Mouse (Mus musculus) urinary bladder, postnatal 36 days (tissue): ENCODE measurements at regions not wholly inside any gene's neighbourhood (a gene's known extent, or its start where the extent isn't known, plus 50 kb on each side); places are given as distances from the start of the nearest gene placed in this dataset.

Experiments used
- DNase-seq, 2 experiments: peaks; one replicate each; pipeline ENCODE4 v3.0.0; 2022; ENCODE audit warnings: low spot score in 2 of 2, mixed read lengths in 1 of 2

DNA sequence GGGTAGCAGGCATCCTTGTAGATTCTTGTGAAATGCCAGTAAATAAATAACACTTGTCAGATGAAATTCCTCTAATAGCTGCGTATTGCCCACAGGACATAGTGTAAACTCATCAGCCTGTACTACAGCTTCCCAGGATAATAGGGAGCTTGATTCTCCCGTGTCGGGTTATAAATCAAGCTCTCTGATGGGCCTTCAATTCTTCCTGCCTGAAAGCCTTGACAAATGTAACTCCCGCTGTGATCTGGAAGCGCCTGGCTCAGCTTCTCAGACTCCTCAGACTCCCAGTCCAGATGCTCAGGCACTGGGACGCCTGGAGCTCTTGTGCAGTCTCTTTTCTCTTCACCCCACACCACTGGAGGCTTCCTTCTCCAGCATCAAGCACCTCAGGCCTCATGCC is 151.3 kb downstream of the Fam76b start:
- no peak for DNase-seq

DNA sequence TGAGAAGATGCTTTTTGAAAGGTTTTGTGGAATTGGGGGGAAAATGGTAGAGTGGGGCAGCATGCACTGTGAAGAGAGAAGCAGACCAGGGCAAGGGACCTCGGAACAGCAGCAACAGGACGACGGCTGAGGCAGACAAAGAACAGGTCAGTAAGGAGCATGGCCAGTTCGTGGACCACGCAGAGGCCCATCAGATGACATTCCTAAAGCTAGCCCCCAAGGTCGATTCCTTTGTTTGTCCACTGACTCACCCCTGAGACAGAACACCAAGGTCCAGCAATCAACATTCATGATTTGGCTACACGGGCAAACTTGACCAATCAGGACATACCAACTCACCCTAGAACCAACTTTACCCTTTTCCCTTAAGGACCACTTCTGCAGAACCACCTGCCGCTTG is 160.0 kb downstream of the Fam76b start:
- DNase-seq = no peak

DNA sequence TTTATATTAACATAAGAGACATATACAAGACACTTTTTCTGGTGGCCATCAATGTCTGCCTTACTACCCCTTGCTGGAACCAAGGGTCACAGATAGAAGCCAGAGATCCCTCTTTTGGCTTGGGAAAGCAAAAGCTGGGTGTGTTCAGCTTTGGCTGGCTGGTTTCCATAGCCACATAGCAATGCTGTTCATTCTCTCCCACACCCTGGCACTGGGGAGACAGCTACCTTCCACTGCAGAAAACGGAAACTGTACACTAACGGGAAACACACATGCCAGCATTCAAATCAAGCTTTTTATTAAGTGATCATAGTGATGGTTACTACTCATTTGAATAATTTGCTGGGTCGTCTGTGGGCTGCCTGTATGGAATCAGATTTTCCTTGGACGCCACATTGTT is 161.4 kb downstream of the Fam76b start:
- DNase-seq = no peak

DNA sequence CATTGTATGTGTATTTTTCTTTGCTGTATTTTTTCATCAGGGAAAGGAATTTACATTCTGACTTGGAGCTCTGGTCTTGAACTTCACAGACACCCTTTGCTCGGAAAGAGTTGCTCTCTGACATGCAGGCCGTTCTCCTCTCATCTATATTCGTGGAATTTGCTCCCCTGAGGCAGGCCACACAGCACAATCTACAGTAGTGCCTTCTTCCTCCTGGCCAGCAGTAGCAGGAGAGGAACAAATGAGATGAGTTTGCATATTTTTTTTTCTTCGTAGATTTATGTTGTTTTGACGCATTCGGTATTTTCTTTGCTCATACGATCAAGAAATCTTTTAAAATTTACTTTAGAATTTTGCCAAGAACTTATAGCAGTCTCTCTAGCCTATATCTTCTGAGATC is 163.4 kb downstream of the Fam76b start:
- no peak for DNase-seq

DNA sequence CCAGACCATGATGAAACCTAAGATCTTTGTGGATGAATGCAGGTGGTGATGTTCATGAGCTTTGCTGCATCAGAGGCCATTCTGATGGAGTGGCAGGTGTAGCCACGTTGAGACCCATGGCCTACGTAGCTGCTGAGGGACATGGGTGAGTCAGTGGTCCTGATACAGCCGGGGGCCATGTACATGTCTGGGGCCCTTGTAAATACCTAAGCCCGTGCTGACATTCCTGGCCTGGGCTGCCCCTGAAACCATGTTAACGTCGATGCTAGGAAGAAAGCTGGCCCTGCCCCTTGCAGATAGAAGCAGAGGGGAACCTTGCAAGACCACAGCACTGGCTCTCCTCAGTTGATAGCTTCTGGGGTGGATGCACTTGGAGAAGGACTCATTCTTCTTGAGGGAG is 165.2 kb downstream of the Fam76b start:
- no peak for DNase-seq

DNA sequence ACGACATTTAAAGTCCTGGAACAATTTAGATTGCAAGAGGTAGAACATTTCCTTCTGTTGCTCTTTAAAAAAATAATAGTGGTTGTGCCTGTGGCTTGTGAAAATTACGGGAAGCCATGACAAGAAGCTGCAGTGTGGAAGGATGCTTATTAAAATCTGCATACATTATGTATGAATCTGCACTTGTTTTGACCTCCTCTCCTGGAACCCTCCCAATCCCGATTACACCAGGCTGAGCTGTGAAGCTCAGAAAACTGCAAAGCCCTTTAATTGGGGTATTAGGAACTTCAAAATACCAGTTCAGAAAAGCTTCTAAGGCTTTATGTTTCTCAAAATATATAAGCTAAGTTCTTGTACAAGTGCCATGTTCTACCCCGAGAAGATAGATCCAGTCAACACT is 171.8 kb downstream of the Fam76b start:
- no peak for DNase-seq

DNA sequence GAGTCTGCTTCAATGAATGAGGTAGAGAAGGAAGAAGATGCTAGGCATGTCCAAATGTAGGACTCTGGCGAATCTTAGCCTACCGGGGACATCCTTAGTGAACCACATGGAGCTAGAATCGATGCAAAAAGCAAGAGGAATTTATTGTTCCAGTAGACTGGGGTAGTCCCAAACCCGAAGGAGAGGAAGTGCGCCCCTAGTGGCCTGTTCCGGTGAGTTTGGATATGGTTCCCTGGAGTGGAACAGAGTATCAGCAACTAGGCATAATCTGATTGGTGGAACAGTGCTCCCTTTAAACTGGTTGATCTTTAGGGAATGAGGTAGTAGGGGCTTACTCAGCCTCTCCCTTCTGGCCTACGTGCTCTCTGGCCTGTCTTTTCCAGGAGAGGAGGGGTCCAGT is 174.0 kb downstream of the Fam76b start:
- DNase-seq = no peak

DNA sequence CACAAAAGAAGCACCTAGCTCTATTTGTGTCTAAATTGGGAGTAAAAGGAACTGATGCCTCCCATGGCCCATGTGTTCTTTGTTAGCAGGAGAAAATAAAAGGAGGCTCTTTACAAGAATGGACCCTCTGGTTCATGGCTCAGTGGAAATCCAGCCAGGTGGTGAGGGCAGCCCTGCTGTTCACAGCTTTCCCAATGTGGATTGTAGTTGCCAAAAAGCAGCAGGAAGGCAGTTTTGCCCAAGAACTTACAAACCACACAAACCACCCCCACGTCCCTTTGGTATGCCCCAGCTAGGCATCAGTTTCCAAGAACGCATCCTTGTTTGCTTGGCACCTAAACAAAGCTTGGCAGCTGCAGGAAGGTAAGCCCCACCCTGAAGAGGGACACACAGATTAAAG is 174.7 kb downstream of the Fam76b start:
- DNase-seq = no peak

DNA sequence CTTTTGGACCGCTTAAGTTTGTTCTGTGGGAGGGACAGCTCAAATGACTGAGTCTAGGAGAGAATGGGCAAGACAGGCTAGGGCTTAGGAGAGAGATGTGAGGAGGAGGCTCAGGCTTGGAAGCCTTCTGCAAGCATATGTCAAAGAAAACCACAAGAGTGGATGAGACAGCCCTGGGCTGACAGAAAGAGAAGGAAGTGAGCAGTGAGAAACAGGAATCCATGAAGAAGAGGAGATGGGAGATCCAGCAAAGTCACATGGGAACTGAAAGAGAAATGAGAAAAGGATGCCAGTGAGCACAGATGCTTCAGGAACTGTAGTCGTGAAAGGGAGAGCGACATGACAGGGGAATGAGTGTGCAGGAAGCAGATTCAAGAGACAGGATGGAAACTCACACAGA is 175.6 kb downstream of the Fam76b start:
- no peak for DNase-seq

DNA sequence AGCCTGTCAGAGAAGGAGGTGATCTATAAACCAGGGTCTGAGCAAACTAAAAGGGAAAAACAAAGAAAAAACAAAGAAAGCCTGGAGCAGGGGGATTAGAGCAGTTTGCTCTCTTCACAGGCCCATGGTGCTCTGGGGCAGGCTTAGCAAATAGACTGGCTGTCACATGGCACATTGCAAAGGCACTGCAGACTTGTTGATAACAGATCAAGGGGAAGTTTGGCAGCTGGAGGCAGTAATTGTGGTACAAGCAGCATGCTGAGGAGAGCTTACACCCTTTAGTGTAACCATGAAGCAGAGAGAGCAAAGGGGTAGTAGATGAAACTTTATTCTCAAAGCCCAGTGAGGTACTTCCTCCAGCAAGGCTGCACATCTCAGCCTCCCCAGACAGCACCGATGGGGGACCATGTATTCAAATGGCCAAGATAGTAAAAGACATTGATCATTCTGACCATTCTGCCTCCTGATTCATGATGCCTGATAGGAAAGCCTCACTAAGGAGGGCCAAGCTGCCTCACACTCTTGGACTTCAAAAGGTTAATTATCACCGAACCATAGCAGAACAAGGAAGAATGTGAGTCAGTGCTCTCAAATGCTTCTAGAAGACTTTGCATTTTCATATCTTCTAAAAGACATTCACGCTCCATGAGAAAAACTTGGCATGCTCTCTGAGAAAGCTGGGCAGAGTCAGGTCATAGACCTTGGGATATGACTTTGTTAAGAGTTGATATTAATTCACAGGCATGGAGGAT is 178.9 kb downstream of the Fam76b start:
- no peak for DNase-seq

DNA sequence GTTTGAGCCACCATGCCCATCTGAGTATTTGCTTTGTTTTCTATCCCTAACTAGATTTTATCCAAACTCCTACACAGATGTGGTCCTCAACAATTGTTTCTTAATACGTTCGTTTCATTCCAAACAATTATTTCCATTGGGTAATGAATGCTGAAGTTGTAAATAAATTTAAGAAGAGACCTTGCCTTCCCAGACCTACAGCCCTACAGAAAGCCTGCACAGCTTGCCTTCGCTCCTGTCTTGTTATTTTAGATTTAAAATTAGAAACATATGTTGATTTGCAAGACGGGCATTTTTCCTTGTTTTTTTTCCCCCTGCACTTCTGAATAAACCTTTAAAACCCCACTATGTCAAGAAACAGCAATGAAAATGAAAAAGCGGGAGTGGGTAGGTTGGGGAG is 181.9 kb downstream of the Fam76b start:
- no peak for DNase-seq

DNA sequence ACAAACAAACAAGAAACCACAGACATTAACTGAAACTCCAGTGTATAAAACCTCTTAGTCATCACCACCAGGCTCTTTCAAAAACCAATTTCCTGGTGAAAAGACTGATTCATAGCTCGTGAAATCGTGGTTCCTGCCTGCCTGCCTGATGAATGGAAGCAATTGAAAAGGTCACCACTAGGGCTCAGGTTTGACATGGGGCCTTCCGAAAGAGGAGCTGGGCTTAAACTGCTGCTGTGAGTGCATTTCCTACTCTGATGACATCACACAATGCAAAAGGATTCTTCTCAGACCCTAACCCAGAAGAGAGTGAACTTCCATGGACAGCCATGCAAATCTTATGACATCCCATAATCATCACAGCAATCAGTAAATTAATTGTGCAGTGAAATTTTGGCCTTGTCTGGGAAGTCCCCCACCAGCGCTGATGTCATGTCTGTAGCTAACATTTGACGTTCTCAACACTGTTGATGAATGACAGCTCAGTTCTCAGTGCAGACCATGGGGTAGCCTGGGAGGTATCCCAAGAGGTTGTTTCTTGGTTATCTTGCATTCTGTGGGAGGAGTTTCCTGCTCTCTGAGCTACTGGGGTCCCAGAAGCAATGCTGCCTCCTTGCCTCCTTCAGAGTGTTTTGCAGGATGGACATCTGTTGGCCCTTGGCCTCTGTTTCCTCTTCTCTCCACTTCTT is 182.9 kb downstream of the Fam76b start:
- peak in 1 of 2 experiments; percentile 23 for DNase-seq

DNA sequence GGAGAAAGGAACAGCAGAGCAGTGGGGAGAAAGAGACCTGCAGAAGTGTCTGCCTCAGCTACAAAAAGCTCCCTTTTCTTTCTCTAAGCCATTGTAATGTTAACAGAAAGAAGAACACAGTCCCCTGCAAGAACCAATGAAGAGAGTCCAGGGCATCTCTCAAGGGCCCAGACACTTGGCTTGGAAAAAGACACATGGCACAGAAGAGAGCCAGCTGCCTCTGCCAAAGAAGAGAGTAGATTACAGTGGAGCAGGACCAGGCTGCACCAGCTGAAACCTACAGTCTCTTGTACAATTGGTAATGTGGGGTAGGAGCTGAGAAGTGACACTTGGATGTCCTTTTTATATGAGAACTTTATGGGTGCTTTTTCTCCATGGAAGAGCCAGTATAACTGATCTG is 196.7 kb downstream of the Fam76b start:
- no peak for DNase-seq

DNA sequence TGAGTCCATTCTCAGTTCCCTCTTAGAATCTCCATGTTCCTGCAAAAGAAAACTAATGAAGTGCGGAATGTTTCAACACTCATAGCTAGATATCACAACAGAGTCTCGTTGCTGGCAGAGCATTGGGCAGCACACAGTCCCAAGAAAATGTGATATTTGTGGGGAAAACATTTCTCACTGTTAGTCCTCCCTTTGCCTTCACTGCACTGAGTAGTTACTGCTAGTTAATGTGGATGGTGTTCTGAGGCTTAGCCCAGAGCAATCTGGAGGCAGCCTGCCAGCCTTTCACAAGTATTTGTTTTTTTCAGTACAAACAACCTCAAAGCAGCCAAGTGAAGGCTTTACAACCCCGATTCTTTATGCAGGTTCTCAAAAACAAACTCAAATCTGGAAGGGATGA is 197.2 kb downstream of the Fam76b start:
- peak in 1 of 2 experiments; percentile 23 for DNase-seq

DNA sequence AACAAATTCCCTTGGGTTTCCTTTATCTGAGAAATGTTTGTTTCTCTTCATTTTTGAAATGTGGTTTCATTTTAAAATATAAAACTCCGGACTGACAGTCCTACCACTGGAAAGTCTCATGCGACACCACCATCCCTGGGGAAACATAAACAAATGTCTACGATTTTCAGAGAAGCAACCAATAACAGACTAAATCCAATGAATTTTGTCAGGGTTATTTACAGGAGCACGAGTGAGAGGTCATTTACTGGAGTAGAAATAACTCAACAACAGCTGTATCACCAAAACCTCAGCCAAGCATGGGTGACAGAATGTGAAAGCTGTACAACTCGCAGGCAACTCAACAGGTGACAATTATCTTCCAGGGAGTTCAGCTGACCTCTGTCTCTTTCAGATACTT is 200.5 kb downstream of the Fam76b start:
- DNase-seq = no peak

DNA sequence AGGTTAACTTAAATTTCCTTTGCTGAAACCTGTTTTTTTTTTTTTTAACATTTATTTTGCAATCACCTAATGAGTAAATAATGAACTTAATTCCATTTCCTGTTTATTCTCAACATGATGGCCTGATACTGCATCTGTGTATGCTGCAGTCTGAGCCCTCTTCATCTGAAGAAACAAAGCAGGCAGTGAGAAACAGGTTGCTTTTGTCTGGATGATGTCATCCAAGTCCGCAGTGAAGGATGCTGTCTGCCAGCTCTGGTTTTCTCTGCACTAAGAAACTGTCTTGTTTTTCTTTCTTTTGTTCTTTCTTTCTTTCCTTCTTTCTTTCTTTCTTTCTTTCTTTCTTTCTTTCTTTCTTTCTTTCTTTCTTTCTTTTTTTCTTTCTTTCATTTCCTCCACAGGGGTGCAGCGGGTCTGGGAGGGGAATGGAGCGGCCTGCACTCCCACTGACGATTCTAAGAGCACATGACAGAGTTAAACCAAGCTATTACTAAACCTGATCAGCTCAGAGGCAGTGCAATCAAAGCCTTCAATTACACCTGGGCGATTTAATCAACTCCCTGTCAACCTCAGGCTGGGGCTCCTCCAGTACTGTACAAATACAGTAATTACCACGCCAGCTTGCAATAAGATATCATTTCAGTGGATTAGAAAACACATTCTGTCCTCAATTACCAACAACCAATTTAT is 204.0 kb downstream of the Fam76b start:
- DNase-seq = no peak

DNA sequence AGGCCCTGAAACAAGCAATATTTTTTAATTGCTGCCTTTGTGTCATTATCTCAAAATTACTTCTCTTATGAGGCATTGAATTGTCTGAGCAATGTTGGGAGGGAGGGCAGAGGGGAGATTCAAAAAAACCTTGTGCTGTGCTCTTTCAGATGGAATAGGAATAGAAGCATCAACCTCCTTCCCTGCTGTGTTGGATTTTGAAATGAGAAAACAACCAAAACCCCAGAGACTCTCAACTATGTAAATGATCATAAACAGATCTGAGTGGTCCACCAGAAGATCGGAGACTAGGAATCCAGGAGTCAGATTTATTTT is 204.5 kb downstream of the Fam76b start:
- no peak for DNase-seq

DNA sequence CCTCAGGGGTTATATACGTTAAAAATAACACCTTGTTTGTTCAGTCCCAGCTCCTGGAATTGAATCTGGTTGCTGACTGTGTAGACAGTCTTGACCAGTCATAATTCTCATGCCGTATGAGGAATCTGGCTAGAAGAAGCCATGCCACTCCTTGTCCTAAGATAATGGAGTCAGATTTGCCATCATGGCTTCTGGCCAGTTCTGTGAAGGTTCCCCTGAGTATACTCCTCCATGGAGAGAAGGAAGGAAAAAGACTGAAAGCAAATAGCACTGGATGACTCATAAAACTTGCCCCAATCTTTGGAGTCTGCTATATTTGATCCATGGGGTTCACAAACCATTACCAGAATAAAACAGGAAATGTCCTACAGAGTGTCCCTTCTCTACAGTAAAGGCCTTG is 208.0 kb downstream of the Fam76b start:
- DNase-seq = no peak

DNA sequence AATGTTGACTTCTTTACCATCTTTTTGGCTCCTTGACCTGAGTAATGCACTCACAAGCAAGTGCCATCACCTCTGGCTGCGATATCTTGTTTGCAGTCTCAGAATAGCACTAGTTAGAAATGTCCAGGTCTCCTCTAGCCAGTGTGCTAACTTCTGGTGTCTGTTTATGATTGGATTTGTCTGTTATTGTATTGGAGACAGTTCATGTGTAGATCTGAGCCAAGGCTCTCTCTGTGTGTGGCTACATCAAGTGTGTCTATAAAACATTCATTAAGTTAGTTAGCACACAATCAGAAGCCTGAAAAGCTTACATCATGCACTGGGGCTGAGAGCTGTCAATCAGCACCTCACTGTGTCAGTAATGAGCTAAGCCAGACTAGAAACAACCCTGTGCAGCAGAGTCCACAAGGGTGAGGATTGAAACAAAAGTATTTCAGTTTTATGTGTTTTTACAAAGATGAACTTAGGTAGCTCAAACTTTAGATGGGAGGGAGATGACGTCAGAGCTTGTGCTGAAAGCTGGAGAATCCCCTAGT is 214.5 kb downstream of the Fam76b start:
- no peak for DNase-seq

DNA sequence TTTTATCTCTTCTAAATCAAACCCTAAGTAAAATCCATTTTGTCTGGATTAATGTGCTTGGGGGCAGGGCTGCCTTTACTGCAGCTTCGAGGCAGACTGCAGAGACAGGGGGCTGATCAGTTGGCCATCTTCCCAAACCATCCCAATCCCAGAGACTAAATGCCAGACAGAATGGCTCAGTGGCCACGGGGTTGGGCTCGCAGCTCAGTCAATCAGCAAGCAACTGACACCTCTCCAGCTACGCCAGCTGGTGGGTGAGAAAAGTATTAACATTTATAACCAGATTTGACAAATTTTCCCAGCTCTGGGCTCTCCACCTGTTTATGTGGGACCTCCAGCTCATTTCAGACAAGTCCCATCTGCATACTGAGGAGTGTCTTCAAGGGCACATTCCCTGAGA is 220.7 kb downstream of the Fam76b start:
- no peak for DNase-seq

DNA sequence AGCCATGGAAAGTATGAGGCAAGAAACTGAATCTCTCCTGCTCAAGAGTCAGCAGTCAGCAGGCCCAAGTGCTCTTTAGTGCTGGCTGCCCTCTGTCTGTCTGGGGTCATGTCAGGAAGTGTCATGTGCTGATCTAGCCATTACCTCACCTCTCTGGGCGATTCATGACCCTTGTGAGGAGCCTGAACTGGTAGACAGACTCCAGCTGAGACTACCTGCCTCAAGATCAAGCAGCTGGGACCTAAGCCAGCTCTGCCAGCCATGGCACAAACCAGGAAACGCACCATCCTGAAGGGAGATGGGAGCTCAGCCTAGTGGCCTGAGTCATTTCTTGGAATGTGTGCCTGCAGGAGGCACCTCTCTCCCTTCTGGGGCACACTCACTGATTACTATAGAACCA is 221.2 kb upstream of the Sesn3 start:
- peak in 1 of 2 experiments; percentile 44 for DNase-seq

DNA sequence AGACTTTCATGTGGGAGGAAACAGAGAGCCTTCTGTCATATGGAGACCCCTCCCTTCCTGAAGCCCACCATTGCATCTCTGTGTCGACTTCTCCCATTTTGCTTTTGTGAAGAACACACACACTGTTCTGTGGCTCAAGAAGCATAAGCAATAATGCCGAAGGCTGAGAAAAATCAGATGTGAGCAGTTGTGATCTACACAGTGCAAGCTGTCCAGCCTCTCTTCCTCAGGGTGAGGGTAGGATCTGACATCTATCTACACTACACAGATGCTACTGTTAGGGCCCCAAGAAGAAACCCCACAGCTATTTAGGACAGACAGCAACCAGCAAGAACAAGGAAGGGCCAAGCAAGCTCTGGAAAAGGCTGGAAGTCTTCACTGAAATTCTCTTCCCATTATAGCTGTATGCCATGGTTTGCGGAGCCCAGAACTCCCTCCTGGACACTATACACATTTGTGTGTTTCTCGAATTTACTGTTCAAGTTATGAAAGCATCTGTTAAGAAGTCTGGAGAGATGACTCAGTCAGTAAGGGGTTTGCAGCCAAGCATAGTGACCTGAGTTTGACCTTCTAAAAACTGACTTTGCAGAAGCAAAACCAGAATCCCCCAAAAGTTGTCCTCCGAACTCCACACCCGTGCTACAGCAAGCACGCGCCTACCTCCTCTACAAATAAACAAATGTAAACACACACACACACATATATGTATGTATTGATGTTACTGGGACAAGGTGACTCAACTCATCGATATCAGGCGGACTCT is 218.3 kb upstream of the Sesn3 start:
- no peak for DNase-seq
